Mouse (Mus musculus): ENCODE results near the gene C2cd2.

- TF ChIP-seq POLR2A (IDR thresholded peaks at IDR 0.05; ENCODE audit: low read depth, low read length) (no peak), CTCF (IDR thresholded peaks at IDR 0.05; ENCODE audit: extremely low read depth, insufficient read depth, insufficient read length, insufficient replicate concordance) (no peak)
Observed at GRCm38 (mm10) chr16:97814060-97814459, 148.3 kb downstream of the C2cd2 start.

All from spleen, adult 2 months (tissue).